Mouse (Mus musculus): Measurements from ENCODE around the gene Adat2.

GRCm38 (mm10) chr10:13536706-13537105 lies 16.0 kb upstream of the Adat2 start:
- TF ChIP-seq CTCF (IDR thresholded peaks at IDR 0.05; ENCODE audit: control insufficient read depth, insufficient read depth, insufficient read length) (no peak), MYOD1 (IDR thresholded peaks at IDR 0.05; ENCODE audit: control insufficient read depth, insufficient read length, low read depth) (no peak)

Measured in C2C12 (cell line).